Mouse (Mus musculus): ENCODE measurements around the gene Tlcd1.

Gene Tlcd1

GRCm38 (mm10) chr11:78205361-78206206 lies 29.1 kb downstream of the Tlcd1 start:
- no peak for DNase-seq (ENCODE audit: low read depth, low spot score)

GRCm38 (mm10) chr11:78207190-78207589 lies 30.7 kb downstream of the Tlcd1 start:
- DNase-seq (ENCODE audit: low read depth, low spot score), result no peak

GRCm38 (mm10) chr11:78209886-78210285 lies 33.4 kb downstream of the Tlcd1 start:
- no peak for DNase-seq (ENCODE audit: low read depth, low spot score)

- DNase-seq (ENCODE audit: low read depth, low spot score), result no peak
Measured at GRCm38 (mm10) chr11:78210615-78211014, 34.1 kb downstream of the Tlcd1 start.

- DNase-seq (ENCODE audit: low read depth, low spot score), result no peak
Measured at GRCm38 (mm10) chr11:78211513-78211912, 35.0 kb downstream of the Tlcd1 start.

- DNase-seq (ENCODE audit: low read depth, low spot score), result no peak
Measured at GRCm38 (mm10) chr11:78213086-78213817, 36.7 kb downstream of the Tlcd1 start.

- DNase-seq (ENCODE audit: low read depth, low spot score), result no peak
Measured at GRCm38 (mm10) chr11:78215709-78216317, 39.3 kb downstream of the Tlcd1 start.

GRCm38 (mm10) chr11:78223586-78223985 lies 47.1 kb downstream of the Tlcd1 start:
- DNase-seq (ENCODE audit: low read depth, low spot score), result no peak
